12 mouse cellular contexts compared by ENCODE assay signal in genomic region chr9:120519469-120520125, GRCm38 (mm10). TPM values are rescaled to one million over a fixed set of nuclear protein-coding genes. Genes with fewer than 3 reads are reported as not detected.
DNase-seq lines count a peak whose midpoint lies in the region; ATAC-seq lines count a peak whose summit lies in the region.
"Had no signal": no experiment of that assay in that cellular context is flagged by ENCODE, and none has a peak within 500 bp of the region (broad histone marks: within the 10 kb centered on the region; RNA-seq: fewer than 3 reads in every experiment).

No protein-coding gene starts in this region.

- ATAC-seq in cerebellum, adult (ENCODE audit: insufficient number of reproducible peaks, low FRiP score, low TSS enrichment) = no peak
- ATAC-seq: Patski had no signal

- intact Hi-C loops in left cerebral cortex, postnatal 14 days (cut with DNase I) = no loop called here
- intact Hi-C loops in heart, postnatal 14 days (cut with DNase I) = no loop called here

- peak; percentile 29 to 47 for DNase-seq in cerebellum, postnatal 14 days
- peak; percentile 56 to 65 for DNase-seq in left cerebral cortex, adult 18-20 months (ENCODE audit: low spot score in 2 of 2)
- DNase-seq in left cerebral cortex, adult 11 months (ENCODE audit: low spot score) = no peak
- peak; percentile 64 for DNase-seq in ES-CJ7 (ENCODE audit: low read depth, low spot score)
- DNase-seq in left cerebral cortex, postnatal 14 days (ENCODE audit: low spot score in 2 of 2) = peak; percentile 45 to 57
- no peak for DNase-seq in layer of hippocampus, postnatal 10 days (ENCODE audit: low spot score in 2 of 2)
- no peak for DNase-seq in heart, postnatal 14 days
- DNase-seq: cerebellum, adult 8-10 months; gastrocnemius, postnatal 25 days; kidney, adult 11 months had no signal

RNA-seq across cellular contexts. Expression of gene Entpd3, which starts 20.0 kb away (rescaled TPM):
- total RNA-seq in left cerebral cortex, adult 18-20 months (2021) = 1 to 10 TPM; 7.8 to 8.5 TPM
- total RNA-seq in left cerebral cortex, postnatal 14 days (2021) = 1 to 10 TPM; 3.1 to 4.7 TPM
- total RNA-seq in layer of hippocampus, postnatal 10 days (2021) = 1 to 10 TPM; 3.9 to 4.1 TPM
- total RNA-seq in heart, postnatal 14 days (2021) = under 1 TPM in 1 of 2 experiments, not detected in 1; 0.24 TPM
- total RNA-seq: gastrocnemius, postnatal 25 days had no signal

RNA-seq across cellular contexts. Expression of gene Eif1b, which starts 27.6 kb away (rescaled TPM):
- 100 to 1,000 TPM; 198 to 202 TPM for total RNA-seq in left cerebral cortex, adult 18-20 months (2021)
- total RNA-seq in left cerebral cortex, postnatal 14 days (2021) = 100 to 1,000 TPM; 173 to 174 TPM
- total RNA-seq in layer of hippocampus, postnatal 10 days (2021) = 100 to 1,000 TPM; 158 to 211 TPM
- 10 to 100 TPM; 53.1 to 58.3 TPM for total RNA-seq in heart, postnatal 14 days (2021)

RNA-seq across cellular contexts. Expression of gene Rpl14, which starts 51.6 kb away (rescaled TPM):
- total RNA-seq in left cerebral cortex, adult 18-20 months (2021) = 100 to 1,000 TPM; 298 to 323 TPM
- 100 to 1,000 TPM; 219 to 256 TPM for total RNA-seq in left cerebral cortex, postnatal 14 days (2021)
- 100 to 1,000 TPM; 340 to 352 TPM for total RNA-seq in layer of hippocampus, postnatal 10 days (2021)
- 100 to 1,000 TPM; 270 to 309 TPM for total RNA-seq in heart, postnatal 14 days (2021)

Comparison
In these comparisons a context has a peak if more than half of its experiments do, and no peak if none do; other contexts are left out.
1. DNase-seq: peak in cerebellum, postnatal 14 days (2 of 2), left cerebral cortex, adult 18-20 months (2 of 2), ES-CJ7 (single experiment) and left cerebral cortex, postnatal 14 days (2 of 2); none in left cerebral cortex, adult 11 months (single experiment), layer of hippocampus, postnatal 10 days (0 of 2) and heart, postnatal 14 days (0 of 2).